Mouse (Mus musculus): ENCODE data around the gene Gsap. TPM values are rescaled to one million over a fixed set of nuclear protein-coding genes. Genes with fewer than 3 reads are reported as not detected.

Gene Gsap
- total RNA-seq (2014; fragmentation: Nextera tagmentation) (2.4 and 4.2 TPM in 2 replicates), total RNA-seq (2017) (4.6 and 6.6 TPM in 2 replicates)

DNA sequence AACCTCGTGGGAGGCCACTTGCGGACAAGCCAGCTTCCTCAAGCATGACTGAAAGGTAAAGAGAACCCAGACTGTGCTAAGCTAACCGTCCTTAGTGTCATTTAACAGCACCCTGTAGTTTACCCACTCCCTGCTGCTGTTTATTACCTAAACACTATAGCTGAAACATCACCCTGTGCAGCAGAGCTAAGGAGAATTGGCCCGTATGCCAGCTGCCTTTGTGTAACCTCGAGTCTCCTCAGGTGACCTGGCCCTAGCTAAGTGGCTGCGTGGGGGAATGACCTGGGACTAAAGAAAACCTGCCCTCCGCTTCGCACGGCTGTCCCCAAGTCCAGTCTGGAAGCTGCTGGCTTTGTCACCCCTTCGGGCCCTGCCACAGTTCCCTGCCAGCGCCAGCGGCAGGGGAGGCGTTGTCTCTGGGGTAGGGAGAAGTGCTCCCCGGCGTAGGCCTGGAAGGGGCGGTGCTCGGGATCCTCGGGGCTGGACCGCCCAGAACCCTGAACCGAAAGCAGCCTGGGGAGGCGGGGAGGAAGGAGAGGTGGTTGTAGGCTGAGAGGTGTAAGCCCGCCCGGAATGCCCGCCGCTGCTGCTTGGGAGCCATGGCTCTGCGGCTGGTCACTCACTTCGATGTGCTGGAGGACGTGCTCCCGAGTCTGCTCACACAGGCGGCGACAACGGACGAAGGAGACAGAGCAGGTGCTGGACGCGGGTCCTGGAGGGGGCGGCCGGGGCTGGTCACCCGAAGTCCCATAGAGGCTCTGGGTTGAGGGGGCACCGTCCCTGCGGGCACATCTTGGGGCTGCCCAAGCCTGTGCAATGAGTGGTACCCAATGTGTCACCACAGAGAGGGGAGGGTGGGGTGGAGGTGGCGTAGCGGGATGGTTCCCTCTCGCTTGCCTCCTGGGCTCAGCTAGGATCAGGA, at the start of gene Gsap:
TSS of gene Gsap (plus strand) at position 492 of the 922 bp plus-strand sequence.
- ATAC-seq (replicated peaks; ENCODE audit: poor library complexity, severe bottlenecking): peak; percentile 68

DNA sequence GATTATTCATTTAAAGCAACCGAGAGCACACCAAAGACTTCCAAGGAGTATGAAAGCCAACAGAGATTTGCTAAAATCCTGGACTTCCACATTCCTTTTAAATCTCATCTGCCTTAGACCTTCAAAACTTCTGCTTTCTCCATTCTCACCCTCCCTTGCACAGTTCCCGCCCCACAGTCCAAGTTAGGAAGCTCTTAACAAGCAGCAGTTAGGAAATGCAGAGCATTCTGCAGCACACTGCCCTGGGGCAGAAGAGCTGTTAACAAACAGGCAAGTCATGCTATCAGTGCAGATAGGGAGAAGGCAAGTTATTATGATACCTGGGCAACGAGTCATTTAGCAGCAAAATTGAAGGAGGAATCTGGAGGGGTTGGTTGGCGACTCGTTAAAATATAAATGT, 49.5 kb upstream of the Gsap start:
- peak; percentile 56 for ATAC-seq (replicated peaks; ENCODE audit: poor library complexity, severe bottlenecking)

DNA sequence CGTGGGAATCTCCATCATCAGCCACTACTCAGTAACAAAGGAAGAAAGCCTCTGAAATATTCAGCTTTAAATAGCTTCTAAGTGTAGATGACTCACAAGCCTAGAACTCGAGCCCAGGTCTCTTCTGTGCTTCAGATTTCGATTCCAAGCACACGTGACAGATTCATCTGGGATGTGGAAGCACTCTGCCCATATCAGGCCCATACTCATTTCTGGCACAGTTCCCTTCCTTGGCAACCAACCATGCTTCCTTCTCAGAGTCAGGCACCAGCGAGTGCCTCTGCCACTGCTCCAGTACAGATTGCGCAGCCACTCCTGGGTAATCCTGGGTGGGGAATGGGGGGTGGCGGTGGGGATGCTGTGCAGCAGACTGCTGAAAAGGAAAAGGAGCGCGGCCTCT, 46.5 kb upstream of the Gsap start:
- ATAC-seq (replicated peaks; ENCODE audit: poor library complexity, severe bottlenecking): no peak

DNA sequence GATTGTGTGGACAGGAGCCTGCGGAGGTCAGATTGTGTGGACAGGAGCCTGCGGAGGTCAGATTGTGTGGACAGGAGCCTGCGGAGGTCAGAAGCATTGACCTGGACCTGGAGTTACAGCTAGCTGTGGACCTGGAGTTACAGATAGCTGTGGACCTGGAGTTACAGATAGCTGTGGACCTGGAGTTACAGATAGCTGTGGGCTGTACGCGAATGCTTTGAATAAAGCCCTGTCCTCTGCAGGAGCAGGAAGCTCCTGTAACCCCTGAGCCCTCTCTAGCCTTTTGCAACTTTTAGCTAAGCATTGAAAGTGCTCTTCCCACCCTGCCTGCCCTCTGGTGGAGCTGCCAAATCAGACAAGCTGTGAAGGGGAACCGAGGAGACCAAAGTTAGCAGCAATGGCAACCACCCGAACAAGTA, 44.9 kb upstream of the Gsap start:
- peak; percentile 83 for ATAC-seq (replicated peaks; ENCODE audit: poor library complexity, severe bottlenecking)

DNA sequence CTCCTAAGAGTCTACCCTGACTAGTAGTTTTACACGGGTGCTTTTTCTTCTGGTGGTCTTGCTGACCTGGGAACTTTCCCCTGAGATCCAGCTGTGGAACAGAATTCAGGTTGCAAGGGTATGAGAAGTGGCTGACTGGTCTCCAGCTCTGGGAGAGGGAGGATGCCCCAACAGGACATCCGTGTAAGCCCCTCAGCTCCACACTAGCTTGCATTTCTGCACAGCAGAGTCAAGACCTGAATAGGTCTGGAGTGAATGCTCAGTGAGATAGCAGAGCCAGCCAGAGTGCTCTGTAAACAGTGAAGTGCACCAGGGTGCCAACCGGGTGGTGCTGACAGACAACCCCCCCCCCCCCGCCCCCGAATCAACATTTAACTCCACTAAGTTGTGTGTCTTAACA, 44.4 kb upstream of the Gsap start:
- ATAC-seq (replicated peaks; ENCODE audit: poor library complexity, severe bottlenecking): no peak

DNA sequence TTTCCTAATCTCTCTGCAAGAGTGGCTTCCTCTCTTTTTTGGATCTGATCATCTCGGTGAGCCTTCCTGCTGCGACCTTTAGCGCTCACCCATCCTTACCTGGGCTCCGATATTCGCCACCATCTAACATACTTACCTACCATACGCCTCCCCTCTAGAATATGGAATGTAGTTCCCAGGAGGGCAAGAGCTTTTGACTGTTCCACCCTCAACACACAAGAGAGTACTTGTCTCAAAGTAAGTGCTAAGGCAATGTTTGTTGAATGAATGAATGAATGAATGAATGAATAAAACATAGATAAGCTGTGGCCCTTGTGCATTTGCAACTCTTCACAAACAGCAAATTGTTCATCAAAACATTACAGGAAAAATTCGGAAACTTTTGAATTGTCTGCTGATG, 43.0 kb upstream of the Gsap start:
- no peak for ATAC-seq (replicated peaks; ENCODE audit: poor library complexity, severe bottlenecking)

DNA sequence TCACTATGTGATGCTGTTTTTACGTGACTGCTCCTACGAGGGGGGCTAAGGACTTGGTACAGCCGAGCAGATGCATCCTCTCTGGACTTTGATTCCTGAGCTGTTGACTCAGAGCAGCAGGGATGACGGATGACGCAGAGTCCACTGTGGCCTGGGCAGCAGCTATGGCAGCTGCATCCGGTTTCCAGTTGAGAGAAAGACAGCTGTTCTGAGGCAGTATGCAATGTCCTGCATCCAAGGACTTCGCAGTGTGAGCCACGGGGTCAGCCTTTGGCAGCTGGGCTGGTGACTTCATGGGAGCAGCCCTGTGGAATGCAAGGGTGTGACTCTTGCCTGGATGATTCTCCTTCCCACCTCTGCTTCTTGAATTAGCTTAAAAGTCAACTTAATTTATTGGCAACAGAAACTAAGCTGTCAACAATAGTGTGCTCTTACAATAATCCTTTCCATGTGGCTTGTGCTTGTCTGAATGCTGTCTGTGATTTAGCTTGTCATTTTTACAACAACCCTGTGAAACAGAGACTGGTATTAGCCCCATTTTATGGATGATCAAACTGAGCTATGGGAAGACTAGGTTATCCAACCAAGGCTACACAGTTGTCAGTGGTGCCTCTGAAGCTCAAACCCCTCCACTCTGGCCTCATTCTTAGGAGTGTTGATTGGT, 41.4 kb upstream of the Gsap start:
- peak; percentile 45 for ATAC-seq (replicated peaks; ENCODE audit: poor library complexity, severe bottlenecking)

DNA sequence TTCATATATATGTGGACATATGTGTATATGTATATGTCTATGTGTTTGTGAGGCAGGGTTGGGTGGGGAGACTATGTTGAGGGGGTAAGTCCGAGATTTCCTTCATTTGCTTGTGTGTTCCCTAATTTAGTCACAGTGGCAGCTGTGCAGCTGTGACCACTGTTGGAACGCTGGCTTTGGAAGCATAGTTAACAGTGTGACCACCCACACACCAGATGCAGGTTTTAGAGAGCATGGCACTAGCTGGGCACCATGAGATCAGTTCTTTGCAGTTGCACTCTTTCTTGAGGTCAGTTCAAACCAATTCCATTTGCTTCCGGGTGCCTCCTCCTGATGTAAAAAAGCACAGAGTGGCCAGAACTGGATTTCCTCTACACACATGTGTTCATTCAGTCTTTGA, 37.7 kb upstream of the Gsap start:
- ATAC-seq (replicated peaks; ENCODE audit: poor library complexity, severe bottlenecking): no peak

DNA sequence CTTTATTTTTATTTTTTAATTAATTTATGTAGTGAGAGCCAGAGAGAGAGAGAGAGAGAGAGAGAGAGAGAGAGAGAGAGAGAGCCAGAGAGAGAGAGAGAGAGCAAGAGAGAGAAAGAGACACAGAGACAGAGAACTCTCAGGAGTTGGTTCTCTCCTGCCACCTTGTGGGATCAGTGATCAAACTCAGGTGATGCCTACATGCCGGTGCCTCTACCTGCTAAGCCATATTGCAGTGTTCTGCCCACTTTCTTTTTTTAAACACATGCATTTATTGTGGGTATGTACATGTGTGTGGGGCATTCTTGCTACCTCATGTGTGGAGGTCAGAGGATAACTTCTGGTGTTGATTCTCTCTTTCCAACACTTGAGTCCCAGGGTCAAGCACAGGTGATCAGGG, 32.4 kb upstream of the Gsap start:
- ATAC-seq (replicated peaks; ENCODE audit: poor library complexity, severe bottlenecking): no peak

DNA sequence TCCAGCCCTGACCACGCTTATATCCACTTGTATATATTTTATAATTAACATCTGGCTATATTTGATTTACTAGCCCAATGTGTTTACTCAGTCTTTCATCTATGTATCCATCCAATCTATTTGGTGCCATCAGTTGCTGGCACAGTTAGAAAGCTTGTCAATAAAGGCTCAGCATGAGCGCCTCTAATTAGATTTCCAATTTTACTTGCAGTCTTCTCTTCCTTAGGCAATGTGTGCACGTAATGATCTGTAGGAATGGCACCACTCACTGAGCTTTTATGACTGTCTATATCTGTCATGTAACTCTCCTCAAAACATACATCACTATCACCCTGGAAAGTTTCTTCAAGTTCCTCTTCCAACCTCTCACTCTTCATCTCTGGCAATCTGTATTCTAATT, 29.3 kb upstream of the Gsap start:
- no peak for ATAC-seq (replicated peaks; ENCODE audit: poor library complexity, severe bottlenecking)

DNA sequence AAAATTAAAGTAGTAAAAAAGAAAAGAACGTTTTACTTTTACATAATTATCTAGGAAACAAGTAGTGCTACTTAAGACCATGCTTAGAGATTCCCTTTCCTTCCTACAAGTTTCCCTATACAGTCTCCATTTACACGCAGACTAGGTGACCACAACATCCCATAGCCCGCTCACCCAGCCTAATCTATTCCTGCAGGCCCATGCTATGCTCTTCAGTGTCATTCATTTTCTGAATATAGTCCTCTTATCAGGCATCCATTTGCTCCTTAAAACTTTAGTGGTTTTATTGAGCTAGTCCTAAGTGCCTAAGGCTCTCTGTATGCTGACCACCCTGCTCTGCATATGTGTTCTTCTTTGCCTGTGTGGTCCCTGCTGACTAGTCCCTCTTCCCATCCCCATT, 26.5 kb upstream of the Gsap start:
- ATAC-seq (replicated peaks; ENCODE audit: poor library complexity, severe bottlenecking): no peak

DNA sequence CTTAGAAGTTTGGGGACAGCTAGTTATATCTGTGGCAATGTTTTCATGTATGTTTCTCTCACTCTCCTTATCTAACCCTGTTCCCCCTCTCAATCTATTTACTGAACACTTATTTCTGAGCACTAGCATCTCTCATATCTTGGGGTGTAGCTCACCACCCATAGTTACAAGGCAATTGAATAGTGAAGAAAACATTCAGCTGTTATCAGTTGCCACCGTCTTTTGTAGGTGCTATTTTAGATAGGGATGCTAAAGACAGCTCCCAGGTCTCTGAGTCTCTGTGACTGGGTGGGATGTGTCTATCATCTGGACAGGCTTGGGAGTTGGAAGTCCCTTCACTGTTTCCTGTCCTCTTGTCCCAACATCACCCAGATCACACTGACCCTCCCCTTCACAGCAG, 25.3 kb upstream of the Gsap start:
- ATAC-seq (replicated peaks; ENCODE audit: poor library complexity, severe bottlenecking): no peak

DNA sequence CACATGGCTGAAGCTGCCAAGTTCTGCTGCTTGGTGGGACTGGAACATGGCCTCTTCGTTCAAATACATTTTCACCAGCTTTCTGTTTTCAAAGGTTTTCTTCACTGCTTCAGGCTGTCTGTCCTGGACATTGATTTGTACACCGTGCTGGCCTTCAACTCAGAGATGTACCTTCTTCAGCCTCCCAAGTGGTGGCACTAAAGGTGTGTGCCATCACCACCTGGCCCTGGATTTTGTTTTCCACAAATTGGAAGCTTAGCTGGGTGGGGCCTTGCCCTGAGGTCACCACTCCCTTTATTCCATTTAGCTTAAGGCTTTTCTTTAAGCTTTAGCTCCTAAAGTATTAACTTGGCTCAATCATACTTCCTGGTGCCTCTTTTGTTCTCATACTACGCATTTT, 22.6 kb upstream of the Gsap start:
- ATAC-seq (replicated peaks; ENCODE audit: poor library complexity, severe bottlenecking): no peak

DNA sequence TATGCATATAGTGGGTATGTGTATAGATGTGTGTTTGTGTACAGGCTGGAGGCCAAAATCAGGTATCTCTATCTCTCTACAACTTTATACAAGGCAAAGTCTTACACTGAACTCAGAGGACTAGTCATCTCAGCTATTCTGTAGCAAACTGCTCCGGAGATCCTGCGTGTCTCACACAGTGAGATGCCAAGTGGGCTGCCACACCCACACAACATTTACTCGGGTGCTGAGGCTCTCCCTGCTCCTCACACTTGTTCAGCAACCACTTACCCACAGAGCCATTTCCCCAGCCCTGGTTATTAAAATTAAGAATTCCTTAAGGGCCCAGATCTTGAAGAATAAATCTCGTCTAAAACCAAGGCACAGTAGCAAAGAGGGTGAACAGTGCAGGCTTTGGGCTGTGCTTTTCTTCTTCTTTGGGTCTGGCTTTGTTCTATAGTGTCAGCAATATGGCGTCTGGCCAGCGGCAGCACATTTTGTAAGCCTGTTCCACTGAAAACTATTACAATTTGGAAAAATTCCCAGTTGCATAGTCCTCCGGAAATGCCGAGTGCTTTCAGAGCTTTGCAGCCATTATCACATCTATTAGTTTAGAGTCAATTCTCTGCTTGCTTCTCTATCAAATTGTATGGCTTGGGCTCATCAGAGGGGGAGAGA, 17.2 kb upstream of the Gsap start:
- ATAC-seq (replicated peaks; ENCODE audit: poor library complexity, severe bottlenecking): no peak

DNA sequence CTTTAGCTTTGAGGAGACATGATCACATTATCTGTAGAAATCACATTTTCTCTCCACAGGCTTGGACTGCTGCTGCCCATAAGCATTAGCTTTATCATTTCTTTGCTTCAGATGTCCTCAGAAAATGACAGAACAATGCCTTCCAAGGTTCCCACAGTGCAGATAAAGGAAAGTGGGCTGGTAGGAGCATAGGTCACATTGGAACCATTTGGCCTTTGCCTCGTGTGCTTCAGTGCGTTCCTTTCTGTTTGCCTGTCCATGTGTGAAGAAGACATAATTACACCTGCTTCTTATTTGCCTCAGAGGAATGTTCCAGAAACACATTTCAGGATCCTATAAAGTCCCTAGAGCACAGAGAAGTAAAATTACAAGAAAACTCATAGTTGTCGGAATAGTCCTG, 16.7 kb upstream of the Gsap start:
- no peak for ATAC-seq (replicated peaks; ENCODE audit: poor library complexity, severe bottlenecking)

DNA sequence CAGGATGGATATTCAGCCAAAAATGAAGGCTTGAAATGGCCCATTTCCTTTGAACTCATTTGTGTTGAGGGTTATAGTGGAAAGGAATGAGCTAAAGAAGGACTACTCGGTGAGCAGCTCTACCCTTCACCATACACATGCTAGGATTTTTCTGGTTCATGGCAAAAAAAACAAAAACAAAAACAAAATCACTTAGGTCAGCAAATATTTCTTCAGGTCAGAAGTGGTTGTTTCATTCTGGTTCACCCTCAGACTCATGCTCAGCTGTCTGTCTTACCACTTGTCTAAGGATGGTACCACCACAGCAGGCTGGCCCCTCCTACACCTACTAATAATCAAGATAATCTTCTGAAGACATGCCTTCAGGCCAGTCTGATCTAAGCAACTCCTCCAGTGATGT, 16.2 kb upstream of the Gsap start:
- ATAC-seq (replicated peaks; ENCODE audit: poor library complexity, severe bottlenecking): no peak

DNA sequence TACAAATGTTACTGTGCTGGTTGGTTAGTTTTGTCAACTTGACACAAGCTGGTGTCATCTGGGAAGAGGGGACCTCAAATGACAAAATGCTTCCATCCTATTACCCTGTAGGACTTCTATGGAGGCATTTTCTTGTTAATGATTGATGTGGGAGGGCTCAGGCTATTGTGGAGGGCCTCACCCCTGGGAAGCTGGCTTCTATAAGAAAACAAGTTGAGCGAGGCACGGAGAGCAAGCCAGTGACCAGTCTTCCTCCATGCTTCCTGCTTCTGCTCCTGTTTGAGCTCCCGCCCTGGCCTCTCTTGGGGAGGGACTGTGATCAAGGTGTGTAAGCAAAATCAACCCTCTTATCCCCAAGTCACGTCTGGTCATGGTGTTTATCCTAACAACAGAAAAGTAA, 15.6 kb upstream of the Gsap start:
- ATAC-seq (replicated peaks; ENCODE audit: poor library complexity, severe bottlenecking): no peak

DNA sequence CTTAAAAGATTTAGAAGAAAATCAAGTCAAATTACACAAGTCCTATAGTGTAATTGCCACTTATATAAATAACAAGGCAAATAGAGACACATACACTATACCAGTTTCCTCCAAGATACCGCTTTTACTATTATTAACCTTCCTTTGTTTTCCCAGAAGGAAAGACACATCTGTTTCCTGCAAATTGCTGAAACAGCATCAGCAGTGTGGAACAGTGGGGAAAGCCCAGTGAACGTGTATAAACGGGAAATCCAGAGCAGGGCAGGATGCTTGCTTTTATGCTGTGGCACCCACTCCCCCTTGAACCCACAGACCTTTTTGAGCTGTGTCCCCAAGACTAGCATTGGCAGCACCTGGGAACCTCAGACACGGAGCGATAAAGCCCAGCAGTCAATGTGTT, 15.2 kb upstream of the Gsap start:
- no peak for ATAC-seq (replicated peaks; ENCODE audit: poor library complexity, severe bottlenecking)

DNA sequence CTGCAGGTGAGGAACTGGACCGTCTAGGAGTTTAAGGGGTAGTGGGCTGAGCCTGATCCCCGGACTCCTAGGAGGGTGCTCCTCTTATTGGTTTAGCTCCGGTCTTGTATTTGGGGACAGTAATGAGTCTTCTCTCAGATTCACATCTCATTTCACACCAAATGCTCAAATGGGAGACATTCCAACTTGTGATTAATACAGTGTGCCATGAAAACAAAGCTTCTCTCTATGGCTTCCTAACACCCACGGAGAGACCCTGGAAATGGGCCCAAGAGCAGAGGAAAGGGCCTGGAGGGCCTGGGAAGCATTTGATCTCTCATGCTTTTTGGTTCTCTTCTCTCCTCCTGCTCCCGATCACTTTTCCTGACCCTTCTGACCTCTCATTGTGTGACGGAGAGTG, 14.7 kb upstream of the Gsap start:
- ATAC-seq (replicated peaks; ENCODE audit: poor library complexity, severe bottlenecking): no peak

DNA sequence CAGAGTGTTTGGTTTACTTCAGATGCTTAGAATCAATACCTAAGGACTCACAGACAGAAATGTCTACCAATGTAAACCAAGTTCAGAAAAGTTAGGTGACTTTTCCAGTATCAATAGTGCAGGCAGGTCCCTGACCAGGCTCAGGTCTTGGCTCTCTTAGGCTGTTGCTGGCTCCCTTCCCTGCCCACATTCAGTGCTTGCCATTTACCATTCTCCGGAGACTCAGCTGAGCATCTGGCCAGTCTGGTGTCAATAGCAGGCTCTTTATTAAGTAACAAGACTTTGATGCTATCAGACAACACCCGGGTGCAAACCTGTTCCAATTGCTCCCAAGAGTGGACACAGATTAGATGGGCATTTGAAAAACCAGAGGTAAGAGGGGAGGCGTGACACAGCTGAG, 13.7 kb upstream of the Gsap start:
- ATAC-seq (replicated peaks; ENCODE audit: poor library complexity, severe bottlenecking): no peak
